Mouse (Mus musculus) heart, postnatal 25 days (tissue): ENCODE data around the gene Satb2. TPM values are rescaled to one million over a fixed set of nuclear protein-coding genes. Genes with fewer than 3 reads are reported as not detected.
"Not testable (repeated sequence)": the region's sequence is repeated elsewhere in the genome, so short reads cannot be mapped to it uniquely, and the experiment has no call there.

Experiments
- DNase-seq: peaks from one replicate; pipeline ENCODE4 v3.0.0; 2022; ENCODE audit warnings: low spot score
- intact Hi-C: fragments of 180-260 bp; cut with DNase I; formaldehyde crosslinking; loops from one replicate; pipeline ENCODE4 v1.15.1; 2025
- total RNA-seq, 2 experiments: library from RNA; stranded (reverse); gene quantifications; 2 replicates each; pipeline ENCODE4 v1.2.3; 2021

Satb2 gene
- total RNA-seq, 2 experiments from 2014 or later = 0.34 to 0.39 TPM

- DNase-seq = no peak
- intact Hi-C loops = no loop called here
Measured at GRCm38 (mm10) chr1:56850446-56850845, 128.0 kb downstream of the Satb2 start.

DNA sequence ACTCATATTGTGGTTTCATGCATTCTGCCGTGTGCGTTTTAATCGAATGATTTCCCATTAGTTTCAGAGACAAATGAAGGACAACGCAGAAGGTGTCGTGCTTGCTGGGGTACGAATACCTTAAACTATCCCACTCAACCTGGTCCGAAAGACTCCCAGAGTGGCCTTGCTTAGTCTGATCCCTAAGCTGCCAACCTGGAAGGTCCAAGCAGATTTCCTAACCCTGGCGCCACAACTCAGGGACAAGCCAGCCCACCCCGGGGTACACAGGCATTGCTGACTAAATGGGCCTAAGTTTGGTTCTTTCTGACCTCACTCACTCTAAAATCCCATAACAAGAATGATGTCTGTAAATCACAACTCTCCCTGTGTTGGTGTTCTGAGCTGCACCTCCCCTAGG is 132.1 kb downstream of the Satb2 start:
- no peak for DNase-seq
- intact Hi-C loops = no loop called here

DNA sequence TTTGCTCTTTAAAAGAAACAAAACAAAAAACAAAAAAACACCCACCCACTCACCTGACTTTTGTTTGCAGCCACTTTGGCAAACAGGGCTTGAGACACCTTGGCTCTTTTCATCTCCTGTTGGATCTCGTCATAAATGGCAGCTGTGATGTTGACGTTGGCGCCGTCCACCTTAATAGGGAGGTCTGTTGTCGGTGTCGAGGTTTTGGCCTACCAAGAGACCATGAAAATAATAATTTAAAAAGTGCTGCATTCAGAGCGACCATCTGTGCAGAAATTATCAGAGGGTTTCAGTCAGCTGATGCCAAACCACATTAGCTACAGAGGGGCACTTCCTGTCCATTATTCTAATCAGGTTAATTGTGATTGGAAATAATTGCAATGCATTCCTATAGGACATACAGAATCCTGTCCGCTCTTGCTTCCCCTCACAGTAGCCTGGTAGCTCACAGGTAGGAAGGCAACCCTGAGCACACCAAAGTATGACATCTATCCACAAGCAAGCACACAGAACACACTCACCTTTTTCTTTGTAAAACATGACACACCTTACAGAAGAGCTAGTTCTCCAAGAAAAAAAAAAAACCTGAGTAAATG is 132.8 kb downstream of the Satb2 start:
- no peak for DNase-seq
- intact Hi-C loops = no loop called here

GRCm38 (mm10) chr1:56844551-56845330 is 133.7 kb downstream of the Satb2 start:
- DNase-seq = no peak
- intact Hi-C loops = no loop called here

DNA sequence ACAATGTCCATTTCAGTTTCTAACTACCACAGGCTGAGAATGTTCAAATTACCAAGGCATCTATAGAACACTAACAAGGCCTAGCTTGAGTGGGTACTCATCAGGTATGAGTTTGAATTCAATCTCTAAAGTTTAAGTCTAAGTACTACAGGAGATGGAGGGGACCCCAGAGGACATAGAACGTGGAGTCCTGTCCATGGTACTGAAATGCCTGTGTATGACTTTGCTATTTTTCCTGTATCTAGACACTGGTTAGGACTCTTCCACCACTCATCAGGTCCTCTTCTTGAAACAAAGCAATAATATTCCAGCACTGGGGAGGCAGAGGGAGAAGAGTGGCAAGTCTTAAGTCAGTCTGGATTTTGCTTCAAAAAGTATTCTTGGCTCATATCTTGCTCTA is 139.5 kb downstream of the Satb2 start:
- DNase-seq = no peak
- intact Hi-C loops = no loop called here

DNA sequence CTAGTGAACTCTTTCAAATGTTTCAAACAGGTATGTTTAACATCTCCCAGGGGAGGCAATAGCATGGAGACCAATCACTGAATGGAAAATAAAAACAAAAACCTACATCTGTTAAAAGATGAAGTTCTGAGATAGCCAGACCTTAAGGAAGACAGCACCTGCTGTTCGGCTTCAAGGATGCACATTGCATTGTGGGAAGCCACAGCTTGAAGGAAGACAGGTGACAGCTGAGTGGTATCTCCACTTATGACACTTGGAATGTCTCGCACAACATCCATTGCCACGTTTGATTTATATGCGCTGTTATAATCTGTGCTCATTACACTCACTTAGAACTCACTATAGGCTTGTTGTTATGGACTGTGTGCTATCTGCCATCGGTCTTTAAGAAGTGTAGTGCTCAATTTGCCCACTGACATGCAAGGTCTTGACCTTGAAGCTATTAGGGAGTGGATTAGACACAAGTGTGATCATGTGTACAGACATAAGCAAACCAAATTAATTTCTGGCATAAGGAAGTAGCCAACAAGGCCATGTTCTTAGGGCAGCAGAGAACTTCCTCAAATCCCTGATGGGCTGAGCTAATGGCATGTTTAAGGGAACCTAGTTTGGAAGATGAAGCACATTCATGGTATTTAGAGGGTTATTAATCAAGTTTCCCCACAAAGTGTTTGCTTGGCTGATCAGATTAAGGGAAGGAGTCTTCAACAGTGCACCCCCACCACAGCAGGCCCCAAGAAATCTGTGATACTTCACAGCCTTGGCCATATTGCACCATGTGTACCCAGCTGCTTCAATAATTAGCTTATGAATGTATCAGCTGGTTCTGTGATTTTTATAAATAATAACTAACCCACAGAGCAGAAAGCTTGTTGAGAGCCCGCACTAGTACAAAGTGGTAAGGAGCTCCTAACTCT is 144.2 kb downstream of the Satb2 start:
- intact Hi-C loops = no loop called here

GRCm38 (mm10) chr1:56833307-56833706 is 145.1 kb downstream of the Satb2 start:
- DNase-seq = no peak
- intact Hi-C loops = no loop called here

More for the DNA sequence above, 144.2 kb downstream of the Satb2 start:
- DNase-seq = no peak

GRCm38 (mm10) chr1:56832738-56833137 is 145.7 kb downstream of the Satb2 start:
- DNase-seq = no peak
- intact Hi-C loops = no loop called here

- intact Hi-C loops = no loop called here
- no peak for DNase-seq
Measured at GRCm38 (mm10) chr1:56822735-56823134, 155.7 kb downstream of the Satb2 start.

GRCm38 (mm10) chr1:56822025-56822424 is 156.4 kb downstream of the Satb2 start:
- no peak for DNase-seq
- intact Hi-C loops = no loop called here

DNA sequence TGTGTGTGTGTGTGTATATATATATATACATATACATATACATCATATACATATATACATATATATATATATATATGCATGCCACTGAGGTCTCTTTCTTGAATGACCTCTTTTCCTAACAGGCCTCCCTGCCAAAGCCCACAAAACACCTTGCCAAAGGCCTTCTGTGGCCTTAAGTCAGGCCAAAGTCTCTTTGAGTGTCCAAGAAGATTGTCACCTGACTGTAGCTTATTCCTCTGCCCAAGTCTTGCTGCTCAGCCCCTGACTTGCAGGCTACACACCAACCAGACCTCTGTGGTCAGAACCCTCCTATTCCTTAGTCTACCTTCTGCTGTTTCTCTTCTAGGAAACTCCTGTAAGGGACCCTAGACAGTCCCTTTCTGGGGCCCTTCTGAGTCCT is 164.9 kb downstream of the Satb2 start:
- DNase-seq = no peak
- intact Hi-C loops = no loop called here

DNA sequence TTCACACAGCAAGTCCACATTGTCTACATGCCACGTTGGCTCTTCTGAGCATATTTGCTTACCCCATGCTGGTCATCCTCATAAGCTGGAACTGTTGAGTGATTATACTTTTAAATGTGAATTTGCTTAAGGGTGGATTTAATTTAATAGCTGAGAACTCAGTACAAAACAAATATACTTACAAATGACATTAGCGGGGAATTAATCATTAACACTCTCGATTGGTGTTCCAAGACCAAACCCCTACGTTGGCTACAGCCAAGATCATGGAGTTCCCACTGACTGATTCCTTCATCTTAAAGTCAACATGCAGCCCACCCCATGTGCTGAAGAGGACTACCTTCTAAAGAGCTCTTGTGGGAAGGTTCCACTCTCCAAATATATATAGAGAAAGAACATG is 165.5 kb downstream of the Satb2 start:
- intact Hi-C loops = no loop called here
- DNase-seq = no peak

DNA sequence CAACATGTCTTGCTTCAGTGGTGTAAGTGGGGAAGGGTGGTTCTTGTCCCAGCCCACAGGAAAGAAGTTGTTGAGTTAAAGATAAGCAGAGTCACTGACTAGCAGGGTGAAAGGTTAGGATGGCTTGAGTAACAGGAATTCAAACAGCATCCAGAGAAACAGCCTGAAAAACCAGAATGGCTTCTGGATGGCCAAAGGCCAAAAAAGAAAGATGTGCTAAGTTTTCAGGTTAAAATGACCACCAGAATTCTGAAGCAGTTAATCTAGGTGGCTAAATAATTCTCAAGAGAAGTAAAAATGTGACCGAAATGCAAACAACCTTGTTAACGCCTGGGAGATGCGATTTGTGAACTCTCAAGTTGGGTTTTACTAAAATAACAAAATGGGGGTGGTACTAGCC is 167.0 kb downstream of the Satb2 start:
- DNase-seq = no peak
- intact Hi-C loops = no loop called here

GRCm38 (mm10) chr1:56806006-56806405 is 172.4 kb downstream of the Satb2 start:
- intact Hi-C loops = no loop called here
- DNase-seq = no peak

DNA sequence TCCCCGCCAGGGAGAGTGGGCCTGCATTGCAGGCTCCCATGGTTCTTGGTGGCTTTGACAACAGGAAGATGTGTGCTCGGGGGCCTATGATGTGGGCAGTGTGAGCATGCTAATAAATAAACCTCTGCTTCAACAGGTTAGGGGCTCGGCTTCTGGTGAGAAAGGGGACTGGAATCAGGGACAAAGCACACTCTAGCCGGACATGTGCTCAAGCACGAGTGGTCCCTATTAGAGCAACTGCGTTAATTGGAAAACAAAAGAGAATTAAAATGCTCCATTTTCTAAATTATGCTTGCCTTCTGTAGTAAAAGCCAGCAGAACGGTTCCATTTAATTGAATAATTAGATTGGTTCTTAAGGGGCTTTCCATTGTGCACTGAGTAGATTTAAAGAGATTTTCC is 177.8 kb downstream of the Satb2 start:
- intact Hi-C loops = no loop called here
- no peak for DNase-seq

GRCm38 (mm10) chr1:56795016-56795608 is 183.3 kb downstream of the Satb2 start:
- intact Hi-C loops = no loop called here
- no peak for DNase-seq

DNA sequence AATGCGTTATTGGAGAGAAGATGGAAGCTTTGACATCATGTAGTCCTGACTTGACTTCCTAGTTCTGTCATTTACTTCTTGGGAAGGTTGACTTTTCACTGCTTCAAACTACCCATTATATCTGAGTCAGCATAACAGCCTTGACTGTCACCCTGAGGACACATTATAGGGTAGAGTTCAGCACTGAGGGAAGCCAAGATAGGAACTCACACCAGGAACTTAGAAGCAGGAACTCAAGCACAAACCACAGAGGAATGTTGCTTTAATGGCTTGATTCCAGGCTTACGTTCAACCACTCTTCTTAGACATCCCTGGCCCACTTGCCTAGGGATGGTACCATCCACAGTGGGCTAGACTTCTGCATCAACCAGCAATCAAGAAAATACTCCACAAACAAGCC is 188.8 kb downstream of the Satb2 start:
- DNase-seq = no peak
- intact Hi-C loops = no loop called here

- DNase-seq, intact Hi-C loops: not testable (repeated sequence)
Measured at GRCm38 (mm10) chr1:56782139-56782538, 196.3 kb downstream of the Satb2 start.

DNA sequence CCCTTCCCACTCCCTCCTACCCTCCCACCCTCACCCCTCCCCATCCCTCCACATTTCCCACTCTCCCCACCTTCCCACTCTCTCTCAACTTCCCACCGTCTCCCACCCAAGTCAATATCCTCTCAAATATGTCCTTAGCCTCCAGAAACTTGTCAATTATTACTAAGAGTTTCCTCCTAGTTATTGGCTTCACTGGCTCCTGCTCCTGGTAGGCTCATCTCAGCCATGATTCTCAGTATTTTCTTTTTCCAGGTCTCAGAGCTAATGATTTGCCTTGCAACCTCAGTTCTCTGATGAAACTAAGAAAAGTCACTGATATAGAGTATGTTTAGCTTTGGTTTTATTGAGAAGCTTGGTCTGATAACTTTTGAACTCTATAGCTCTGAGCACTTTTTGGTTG is 214.2 kb downstream of the Satb2 start:
- intact Hi-C loops = no loop called here
- no peak for DNase-seq

GRCm38 (mm10) chr1:56761512-56761911 is 216.9 kb downstream of the Satb2 start:
- intact Hi-C loops = no loop called here
- DNase-seq = no peak
